Mouse (Mus musculus) E14TG2a.4 (cell line): ENCODE measurements around the gene Slc52a3.

Experiments used
- CTCF ChIP-seq: conservative IDR thresholded peaks from 2 replicates; pipeline ENCODE4 v1.5.1; 2014; ENCODE audit warnings: low read length
- NANOG ChIP-seq: IDR thresholded peaks from 2 replicates; pipeline ENCODE4 v1.6.1; 2014; ENCODE audit warnings: borderline replicate concordance, low read length, mixed read lengths
- POU5F1 ChIP-seq: IDR thresholded peaks from 2 replicates; pipeline ENCODE4 v1.6.1; 2014; ENCODE audit warnings: low read length, borderline replicate concordance

DNA sequence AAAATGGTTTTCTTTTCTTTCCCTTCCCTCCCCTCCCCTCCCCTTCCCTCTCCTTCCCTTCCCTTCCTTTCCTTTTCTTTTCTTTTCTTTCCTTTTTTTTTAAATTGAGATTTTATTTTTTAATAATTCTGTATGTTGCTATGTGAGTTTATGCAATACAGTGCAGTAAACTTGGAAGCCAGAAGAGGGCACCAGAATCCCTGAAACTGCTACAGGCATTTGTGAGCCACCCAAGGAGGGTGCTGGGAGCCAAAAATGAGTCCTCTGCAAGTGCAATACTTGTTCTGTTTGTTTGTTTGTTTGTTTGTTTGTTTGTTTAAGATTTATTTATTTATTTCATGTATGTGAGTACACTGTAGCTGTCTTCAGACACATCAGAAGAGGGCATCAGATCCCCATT, 25.7 kb downstream of the Slc52a3 start:
- TF ChIP-seq CTCF (peak; percentile 36), POU5F1 (no peak), NANOG (no peak)
